Mouse (Mus musculus): ENCODE data around the gene Ppp2r5e. TPM values are rescaled to one million over a fixed set of nuclear protein-coding genes. Genes with fewer than 3 reads are reported as not detected.
A peak's percentile ranks its signal among the peaks of the same experiment; 100 is the strongest.

Ppp2r5e gene
- polyA plus RNA-seq, 1 experiment: 27.6 TPM

- no peak for TF ChIP-seq POLR2A (IDR thresholded peaks at IDR 0.05; ENCODE audit: borderline replicate concordance, low read depth, low read length)
- no peak for TF ChIP-seq CTCF (IDR thresholded peaks at IDR 0.05; ENCODE audit: low read depth, low read length)
- H3K27ac ChIP-seq (ENCODE audit: insufficient read depth, low read depth, low read length): peak overlapping the region; percentile 84
- peaks cover 31% of the 10 kb centered on the region for H3K4me1 ChIP-seq (ENCODE audit: control insufficient read depth, insufficient read depth, low read length)
- peak overlapping the region; percentile 38 for H3K4me3 ChIP-seq (ENCODE audit: insufficient read depth, low read length)
Measured at GRCm38 (mm10) chr12:75528857-75529808, 66.9 kb downstream of the Ppp2r5e start.

DNA sequence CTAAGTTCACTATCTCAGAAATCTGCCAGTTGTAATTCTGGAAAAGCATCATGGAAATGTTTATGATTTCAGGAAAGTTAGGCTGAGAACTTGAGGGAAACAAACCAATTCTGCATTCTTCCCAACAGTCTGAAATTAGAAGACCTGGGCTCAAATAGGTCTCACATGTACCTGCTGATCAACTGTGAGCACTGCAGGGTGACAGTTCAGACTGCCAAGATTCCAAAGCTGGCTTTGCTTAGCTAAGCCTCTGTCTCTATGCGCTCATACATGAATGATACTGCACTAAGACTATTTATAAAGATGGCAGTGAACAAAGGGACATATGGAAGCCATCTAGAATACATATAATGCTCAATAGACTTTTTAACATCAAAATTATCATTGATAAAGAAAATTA is 67.7 kb downstream of the Ppp2r5e start:
- H3K27ac ChIP-seq (ENCODE audit: insufficient read depth, low read depth, low read length): no peak overlapping the region
- H3K4me3 ChIP-seq (ENCODE audit: insufficient read depth, low read length): no peak overlapping the region
- H3K4me1 ChIP-seq (ENCODE audit: control insufficient read depth, insufficient read depth, low read length): peaks cover 31% of the 10 kb centered on the region
- TF ChIP-seq POLR2A (IDR thresholded peaks at IDR 0.05; ENCODE audit: borderline replicate concordance, low read depth, low read length) (no peak), CTCF (IDR thresholded peaks at IDR 0.05; ENCODE audit: low read depth, low read length) (no peak)

DNA sequence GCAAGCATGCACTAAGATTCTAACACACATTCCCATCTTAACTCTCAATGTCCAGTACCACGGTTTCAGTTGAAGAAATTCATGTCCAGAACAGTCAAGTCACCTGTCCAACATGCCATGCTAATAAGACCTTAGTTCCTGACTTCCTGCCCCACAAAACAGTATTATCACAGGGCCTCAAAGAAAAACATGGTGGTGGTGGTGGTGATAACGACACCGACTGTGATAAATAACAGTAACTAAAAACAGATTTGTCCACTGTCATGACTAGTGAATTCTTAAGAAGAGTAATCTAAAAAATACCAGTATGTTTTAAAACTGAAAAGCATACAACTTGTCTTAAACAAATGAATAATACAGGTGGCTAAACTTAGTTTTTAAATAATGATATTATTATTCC is 71.8 kb downstream of the Ppp2r5e start:
- H3K4me3 ChIP-seq (ENCODE audit: insufficient read depth, low read length): no peak overlapping the region
- no peak overlapping the region for H3K27ac ChIP-seq (ENCODE audit: insufficient read depth, low read depth, low read length)
- no peak for TF ChIP-seq CTCF (IDR thresholded peaks at IDR 0.05; ENCODE audit: low read depth, low read length)
- TF ChIP-seq POLR2A (IDR thresholded peaks at IDR 0.05; ENCODE audit: borderline replicate concordance, low read depth, low read length): no peak
- peaks cover 14% of the 10 kb centered on the region for H3K4me1 ChIP-seq (ENCODE audit: control insufficient read depth, insufficient read depth, low read length)

GRCm38 (mm10) chr12:75522931-75523330 is 73.1 kb downstream of the Ppp2r5e start:
- no peak for TF ChIP-seq POLR2A (IDR thresholded peaks at IDR 0.05; ENCODE audit: borderline replicate concordance, low read depth, low read length)
- TF ChIP-seq CTCF (IDR thresholded peaks at IDR 0.05; ENCODE audit: low read depth, low read length): no peak
- Histone ChIP-seq H3K27ac (ENCODE audit: insufficient read depth, low read depth, low read length) (no peak overlapping the region), H3K4me3 (ENCODE audit: insufficient read depth, low read length) (no peak overlapping the region), H3K4me1 (ENCODE audit: control insufficient read depth, insufficient read depth, low read length) (peaks cover 6% of the 10 kb centered on the region)

DNA sequence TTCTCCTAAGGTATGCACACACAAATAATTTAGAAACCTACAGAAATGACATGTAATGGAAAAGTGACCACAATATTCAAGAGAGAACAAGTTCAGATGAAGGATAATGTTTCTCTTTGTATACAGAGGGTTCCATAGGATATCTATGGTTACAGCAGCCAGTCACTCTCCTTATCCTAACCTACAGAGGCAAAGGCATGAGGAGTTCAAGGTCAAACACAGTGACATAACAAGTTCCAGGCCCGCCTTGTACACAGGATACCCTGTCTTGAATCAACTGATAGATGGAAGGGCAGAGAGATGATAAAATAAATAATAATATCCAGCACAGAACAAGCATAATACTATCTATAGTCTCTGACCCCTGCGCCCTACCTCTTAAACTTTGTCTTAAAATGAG is 73.7 kb downstream of the Ppp2r5e start:
- H3K4me3 ChIP-seq (ENCODE audit: insufficient read depth, low read length): no peak overlapping the region
- H3K4me1 ChIP-seq (ENCODE audit: control insufficient read depth, insufficient read depth, low read length): peaks cover 4% of the 10 kb centered on the region; the same call in 1 of the 2 replicates
- TF ChIP-seq CTCF (IDR thresholded peaks at IDR 0.05; ENCODE audit: low read depth, low read length) (no peak), POLR2A (IDR thresholded peaks at IDR 0.05; ENCODE audit: borderline replicate concordance, low read depth, low read length) (no peak)
- no peak overlapping the region for H3K27ac ChIP-seq (ENCODE audit: insufficient read depth, low read depth, low read length)

- TF ChIP-seq POLR2A (IDR thresholded peaks at IDR 0.05; ENCODE audit: borderline replicate concordance, low read depth, low read length): no peak
- no peak for TF ChIP-seq CTCF (IDR thresholded peaks at IDR 0.05; ENCODE audit: low read depth, low read length)
- Histone ChIP-seq H3K4me3 (ENCODE audit: insufficient read depth, low read length) (no peak overlapping the region), H3K27ac (ENCODE audit: insufficient read depth, low read depth, low read length) (no peak overlapping the region), H3K4me1 (ENCODE audit: control insufficient read depth, insufficient read depth, low read length) (peaks cover 12% of the 10 kb centered on the region)
Measured at GRCm38 (mm10) chr12:75520395-75520794, 75.7 kb downstream of the Ppp2r5e start.

GRCm38 (mm10) chr12:75519181-75519940 is 76.7 kb downstream of the Ppp2r5e start:
- Histone ChIP-seq H3K4me1 (ENCODE audit: control insufficient read depth, insufficient read depth, low read length) (peaks cover 14% of the 10 kb centered on the region), H3K27ac (ENCODE audit: insufficient read depth, low read depth, low read length) (no peak overlapping the region), H3K4me3 (ENCODE audit: insufficient read depth, low read length) (no peak overlapping the region)
- no peak for TF ChIP-seq CTCF (IDR thresholded peaks at IDR 0.05; ENCODE audit: low read depth, low read length)
- TF ChIP-seq POLR2A (IDR thresholded peaks at IDR 0.05; ENCODE audit: borderline replicate concordance, low read depth, low read length): no peak

GRCm38 (mm10) chr12:75515301-75515906 is 80.6 kb downstream of the Ppp2r5e start:
- Histone ChIP-seq H3K4me1 (ENCODE audit: control insufficient read depth, insufficient read depth, low read length) (peaks cover 26% of the 10 kb centered on the region), H3K4me3 (ENCODE audit: insufficient read depth, low read length) (no peak overlapping the region), H3K27ac (ENCODE audit: insufficient read depth, low read depth, low read length) (no peak overlapping the region)
- TF ChIP-seq POLR2A (IDR thresholded peaks at IDR 0.05; ENCODE audit: borderline replicate concordance, low read depth, low read length): no peak
- no peak for TF ChIP-seq CTCF (IDR thresholded peaks at IDR 0.05; ENCODE audit: low read depth, low read length)

- Histone ChIP-seq H3K4me3 (ENCODE audit: insufficient read depth, low read length) (no peak overlapping the region), H3K4me1 (ENCODE audit: control insufficient read depth, insufficient read depth, low read length) (peaks cover 27% of the 10 kb centered on the region), H3K27ac (ENCODE audit: insufficient read depth, low read depth, low read length) (peak overlapping the region; percentile 21; the same call in 1 of the 2 replicates)
- TF ChIP-seq POLR2A (IDR thresholded peaks at IDR 0.05; ENCODE audit: borderline replicate concordance, low read depth, low read length) (no peak), CTCF (IDR thresholded peaks at IDR 0.05; ENCODE audit: low read depth, low read length) (no peak)
Measured at GRCm38 (mm10) chr12:75511520-75511919, 84.5 kb downstream of the Ppp2r5e start.
